11 mouse cellular contexts compared by ENCODE assay signal in genomic region chr2:167823044-167823443, GRCm38 (mm10).
A peak's percentile ranks its signal among the peaks of the same experiment; 100 is the strongest.
DNase-seq lines count a peak whose midpoint lies in the region; ATAC-seq and TF ChIP-seq lines count a peak whose summit lies in the region.
"Had no signal": no experiment of that assay in that cellular context is flagged by ENCODE, and none has a peak within 500 bp of the region (broad histone marks: within the 10 kb centered on the region; RNA-seq: fewer than 3 reads in every experiment).

No protein-coding gene starts in this region.

- H3K36me3 ChIP-seq in heart, adult 2 months (ENCODE audit: control insufficient read depth, insufficient read depth, low read length), result no peaks in the 10 kb centered on the region
- no peaks in the 10 kb centered on the region for H3K36me3 ChIP-seq in liver, embryonic 16.5 days (ENCODE audit: control insufficient read depth, insufficient read depth)
- H3K36me3 ChIP-seq in midbrain, embryonic 15.5 days (replicated peaks), result no peaks in the 10 kb centered on the region
- H3K36me3 ChIP-seq: hindbrain, embryonic 15.5 days had no signal

- ATAC-seq in liver, embryonic 16.5 days (ENCODE audit: low read depth), result no peak
- no peak for ATAC-seq in midbrain, embryonic 15.5 days (replicated peaks)
- ATAC-seq: Patski had no signal

- no peak for DNase-seq in heart, adult 2 months
- DNase-seq in heart, postnatal 25 days (ENCODE audit: low spot score), result no peak
- DNase-seq in lung, postnatal 36 days, result peak; percentile 63
- DNase-seq in lung, adult 2 months, result no peak
- DNase-seq in testis, postnatal 10 days (ENCODE audit: low spot score), result no peak
- no peak for DNase-seq in embryo, embryonic 11 days

- H3K9ac ChIP-seq in heart, adult 2 months (ENCODE audit: low read depth, low read length), result no peak overlapping the region
- no peak overlapping the region for H3K9ac ChIP-seq in liver, embryonic 16.5 days (ENCODE audit: low read depth, low read length)
- no peak overlapping the region for H3K9ac ChIP-seq in midbrain, embryonic 15.5 days
- H3K9ac ChIP-seq: hindbrain, embryonic 15.5 days had no signal

- intact Hi-C loops in heart, adult 2 months (cut with DNase I), result no loop called here
- intact Hi-C loops in heart, postnatal 25 days (cut with DNase I), result no loop called here

- H3K9me3 ChIP-seq in liver, embryonic 16.5 days (replicated peaks; ENCODE audit: control insufficient read depth, low read length), result no peaks in the 10 kb centered on the region
- no peaks in the 10 kb centered on the region for H3K9me3 ChIP-seq in midbrain, embryonic 15.5 days
- H3K9me3 ChIP-seq: hindbrain, embryonic 15.5 days; megakaryocyte, embryonic 14.5 days had no signal

- H3K27ac ChIP-seq in heart, adult 2 months, result peak overlapping the region; percentile 24; the same call in 1 of the 2 replicates
- H3K27ac ChIP-seq in liver, embryonic 16.5 days (ENCODE audit: low read length), result 0 out of 2 replicates have a peak overlapping the region, but pooled peaks have one; percentile 27
- H3K27ac ChIP-seq in midbrain, embryonic 15.5 days, result no peak overlapping the region
- H3K27ac ChIP-seq: hindbrain, embryonic 15.5 days had no signal

- no peaks in the 10 kb centered on the region for H3K79me2 ChIP-seq in heart, adult 2 months (replicated peaks; ENCODE audit: control insufficient read depth, insufficient read depth, low read length)

- H3K27me3 ChIP-seq in heart, adult 2 months (ENCODE audit: control insufficient read depth, insufficient read depth, low read length), result no peaks in the 10 kb centered on the region
- H3K27me3 ChIP-seq in liver, embryonic 16.5 days (ENCODE audit: control insufficient read depth, insufficient read depth, low read depth, low read length), result no peaks in the 10 kb centered on the region
- no peaks in the 10 kb centered on the region for H3K27me3 ChIP-seq in midbrain, embryonic 15.5 days (replicated peaks)
- H3K27me3 ChIP-seq: hindbrain, embryonic 15.5 days; Patski had no signal

- H3K4me1 ChIP-seq in heart, adult 2 months (ENCODE audit: control insufficient read depth, insufficient read depth, low read length), result peaks cover 13% of the 10 kb centered on the region
- peaks cover 15% of the 10 kb centered on the region for H3K4me1 ChIP-seq in lung, adult 2 months (ENCODE audit: control insufficient read depth, insufficient read depth, low read length)
- H3K4me1 ChIP-seq in liver, embryonic 16.5 days (ENCODE audit: control insufficient read depth, low read depth, low read length), result peaks cover 2% of the 10 kb centered on the region
- no peaks in the 10 kb centered on the region for H3K4me1 ChIP-seq in midbrain, embryonic 15.5 days

- H3K4me2 ChIP-seq in liver, embryonic 16.5 days (ENCODE audit: low read depth, low read length), result no peak overlapping the region
- H3K4me2 ChIP-seq in midbrain, embryonic 15.5 days, result no peak overlapping the region
- H3K4me2 ChIP-seq: hindbrain, embryonic 15.5 days had no signal

- H3K4me3 ChIP-seq in heart, adult 2 months, result no peak overlapping the region
- no peak overlapping the region for H3K4me3 ChIP-seq in lung, adult 2 months (replicated peaks; ENCODE audit: extremely low read depth, low read depth, low read length)
- H3K4me3 ChIP-seq in liver, embryonic 16.5 days (ENCODE audit: low read depth, low read length), result no peak overlapping the region
- no peak overlapping the region for H3K4me3 ChIP-seq in midbrain, embryonic 15.5 days
- H3K4me3 ChIP-seq: hindbrain, embryonic 15.5 days had no signal

- WGBS in heart, adult 2 months, result 67% methylated on average over 3 of the region's 3 CpGs
- WGBS in lung, adult 2 months, result 46% methylated on average over 3 of the region's 3 CpGs
- 66% methylated on average over 3 of the region's 3 CpGs for WGBS in liver, embryonic 16.5 days (ENCODE audit: insufficient replicate concordance)
- WGBS in midbrain, embryonic 15.5 days, result 89% methylated on average over 3 of the region's 3 CpGs

- no peak for TF ChIP-seq POLR2A in heart, adult 2 months (IDR thresholded peaks at IDR 0.05; ENCODE audit: insufficient read depth, low read depth, low read length)
- TF ChIP-seq POLR2A in lung, adult 2 months (IDR thresholded peaks at IDR 0.05; ENCODE audit: borderline replicate concordance, extremely low read depth, low read depth, low read length), result no peak

- TF ChIP-seq CTCF in heart, adult 2 months (IDR thresholded peaks at IDR 0.05), result no peak
- TF ChIP-seq CTCF in lung, adult 2 months (IDR thresholded peaks at IDR 0.05; ENCODE audit: insufficient read depth, low read length), result no peak

- TF ChIP-seq EP300 in heart, adult 2 months (IDR thresholded peaks at IDR 0.05; ENCODE audit: insufficient read depth, low read depth, low read length), result no peak
